Mouse (Mus musculus): ENCODE measurements around the gene Prkd2.

GRCm38 (mm10) chr7:16793010-16793725, 49.5 kb upstream of the Prkd2 start:
- no peak for TF ChIP-seq POLR2A (IDR thresholded peaks at IDR 0.05; ENCODE audit: insufficient read length, low read depth)
- no peak for TF ChIP-seq MYOD1 (IDR thresholded peaks at IDR 0.05; ENCODE audit: control insufficient read depth in 1 of 3, insufficient read length in 2 of 3, low read depth in 2 of 3)
- no peak for TF ChIP-seq E2F4 (IDR thresholded peaks at IDR 0.05; ENCODE audit: insufficient read depth)
- no peak for TF ChIP-seq TCF3 (IDR thresholded peaks at IDR 0.05; ENCODE audit: insufficient read length, low read depth)
- no peak for TF ChIP-seq POLR2AphosphoS2 (IDR thresholded peaks at IDR 0.05; ENCODE audit: insufficient read length, low read depth)
- no peak for TF ChIP-seq MYOG (IDR thresholded peaks at IDR 0.05; ENCODE audit: control insufficient read depth in 1 of 3, insufficient read depth in 1 of 3, insufficient read length in 2 of 3, low read depth in 2 of 3)
- no peak for TF ChIP-seq SRF (IDR thresholded peaks at IDR 0.05; ENCODE audit: control insufficient read depth, insufficient read length, low read depth)
